Mouse (Mus musculus): Measurements from ENCODE around the gene Pgp.

Gene Pgp

GRCm38 (mm10) chr17:24455523-24456206, 14.5 kb upstream of the Pgp start:
- in situ Hi-C loops (cut with MboI, MseI), result loop anchor here (5.0 to 25.0 kb wide), 2 partner anchors 973 to 1407 kb away; partner anchors contain the start of genes Mcrip2 and Wdr90

GRCm38 (mm10) chr17:24461580-24461979, 8.6 kb upstream of the Pgp start:
- in situ Hi-C loops (cut with MboI, MseI), result loop anchor here (25.0 kb wide), 1 partner anchor 1401 kb away; the partner anchor contains the start of genes Mcrip2 and Wdr90

GRCm38 (mm10) chr17:24462932-24463331, 7.3 kb upstream of the Pgp start:
- in situ Hi-C loops (cut with MboI, MseI), result loop anchor here (25.0 kb wide), 1 partner anchor 1399 kb away; the partner anchor contains the start of genes Mcrip2 and Wdr90

DNA sequence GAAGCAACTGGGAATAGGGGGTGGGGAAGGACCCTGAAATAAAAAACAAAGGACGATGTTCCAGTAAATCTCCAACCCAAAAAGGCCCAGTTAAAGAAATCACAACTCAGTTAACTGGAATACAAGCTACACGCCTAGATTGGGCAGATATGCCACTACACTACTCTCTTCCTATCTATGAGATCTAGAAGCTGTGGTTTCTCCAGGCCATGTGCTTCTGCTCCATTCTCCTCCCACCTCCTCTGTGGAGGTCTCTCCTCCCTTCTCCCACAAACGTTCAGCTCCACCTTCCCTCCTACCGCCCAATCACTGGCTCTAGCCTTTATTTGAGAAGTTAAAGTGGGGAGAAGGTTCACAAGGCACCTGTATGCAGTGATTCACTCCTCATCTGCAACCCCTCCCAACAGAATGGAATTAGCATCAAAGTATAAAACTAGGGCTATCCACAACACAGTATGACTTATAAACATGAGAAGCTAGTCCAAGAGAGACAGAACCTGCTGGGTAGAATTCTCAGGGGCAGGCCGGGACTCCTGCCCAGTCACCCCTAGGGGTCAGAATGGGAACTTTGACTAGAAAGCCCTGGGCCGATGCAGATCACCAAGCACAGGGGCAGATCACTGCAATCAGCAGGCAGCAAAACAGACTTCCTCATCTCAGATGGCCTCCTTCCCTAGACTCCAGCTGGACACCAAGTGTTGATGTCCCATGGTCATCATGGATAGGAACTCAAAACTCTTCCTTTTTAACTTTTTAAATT, 6.6 kb upstream of the Pgp start:
- in situ Hi-C loops (cut with MboI, MseI), result loop anchor here (25.0 kb wide), 1 partner anchor 1399 kb away; the partner anchor contains the start of genes Mcrip2 and Wdr90

DNA sequence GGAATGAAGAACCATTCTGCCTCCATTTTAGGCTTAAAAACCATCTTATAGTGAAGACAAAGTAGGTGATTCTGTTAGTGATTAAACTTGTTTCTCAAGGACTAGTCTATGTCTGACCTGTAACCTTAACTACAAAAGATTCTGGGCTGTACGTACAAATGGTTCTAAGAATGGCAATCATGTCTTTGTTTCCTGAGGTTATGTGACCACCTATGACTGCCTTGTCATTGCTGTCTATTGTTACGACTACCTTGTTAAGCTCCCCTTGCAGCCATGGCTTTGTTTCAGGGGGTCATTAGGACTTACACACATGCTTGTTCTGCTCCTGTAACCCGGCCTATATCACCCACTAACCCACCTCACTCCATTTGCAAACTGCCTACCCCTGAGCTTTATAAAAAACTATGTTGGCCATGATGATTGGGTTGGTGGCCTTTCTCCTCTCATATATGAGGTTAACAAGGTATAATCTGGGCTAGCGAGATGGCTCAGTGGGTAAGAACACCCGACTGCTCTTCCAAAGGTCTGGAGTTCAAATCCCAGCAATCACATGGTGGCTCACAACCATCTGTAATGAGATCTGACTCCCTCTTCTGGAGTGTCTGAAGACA, 1.5 kb upstream of the Pgp start:
- in situ Hi-C loops (cut with MboI, MseI), result loop anchor here (25.0 kb wide), 1 partner anchor 1394 kb away; the partner anchor contains the start of genes Mcrip2 and Wdr90

DNA sequence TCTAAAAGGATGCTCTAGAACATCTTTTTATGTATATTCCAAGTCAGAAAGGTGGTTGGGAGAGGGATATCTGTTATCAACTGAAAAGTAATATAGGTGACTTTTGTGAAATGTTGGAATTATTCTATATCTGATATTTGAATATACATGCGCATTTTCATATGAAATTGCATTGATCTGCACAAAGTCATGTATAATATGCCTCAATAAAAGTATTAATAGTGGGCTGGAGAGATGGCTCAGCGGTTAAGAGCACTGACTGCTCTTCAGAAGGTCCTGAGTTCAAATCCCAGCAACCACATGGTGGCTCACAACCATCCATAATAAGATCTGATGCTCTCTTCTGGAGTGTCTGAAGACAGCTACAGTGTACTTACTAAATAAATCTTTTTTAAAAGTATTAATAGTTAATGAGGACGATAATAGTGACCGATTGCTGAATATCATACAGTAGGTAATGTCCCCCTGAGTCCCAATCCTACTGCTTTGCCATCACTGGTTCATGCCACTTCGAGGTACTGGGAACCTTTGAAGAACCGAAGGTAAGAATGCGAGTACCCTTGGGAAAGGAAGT, 769 bp upstream of the Pgp start:
- in situ Hi-C loops (cut with MboI, MseI), result loop anchor here (25.0 kb wide), 1 partner anchor 1393 kb away; the partner anchor contains the start of genes Mcrip2 and Wdr90

GRCm38 (mm10) chr17:24470701-24471527, 722 bp downstream of the Pgp start:
- in situ Hi-C loops (cut with MboI, MseI), result loop anchor here (25.0 kb wide), 1 partner anchor 1391 kb away; the partner anchor contains the start of genes Mcrip2 and Wdr90

GRCm38 (mm10) chr17:24472512-24472911, 2.3 kb downstream of the Pgp start:
- in situ Hi-C loops (cut with MboI, MseI), result loop anchor here (25.0 kb wide), 1 partner anchor 1390 kb away; the partner anchor contains the start of genes Mcrip2 and Wdr90

DNA sequence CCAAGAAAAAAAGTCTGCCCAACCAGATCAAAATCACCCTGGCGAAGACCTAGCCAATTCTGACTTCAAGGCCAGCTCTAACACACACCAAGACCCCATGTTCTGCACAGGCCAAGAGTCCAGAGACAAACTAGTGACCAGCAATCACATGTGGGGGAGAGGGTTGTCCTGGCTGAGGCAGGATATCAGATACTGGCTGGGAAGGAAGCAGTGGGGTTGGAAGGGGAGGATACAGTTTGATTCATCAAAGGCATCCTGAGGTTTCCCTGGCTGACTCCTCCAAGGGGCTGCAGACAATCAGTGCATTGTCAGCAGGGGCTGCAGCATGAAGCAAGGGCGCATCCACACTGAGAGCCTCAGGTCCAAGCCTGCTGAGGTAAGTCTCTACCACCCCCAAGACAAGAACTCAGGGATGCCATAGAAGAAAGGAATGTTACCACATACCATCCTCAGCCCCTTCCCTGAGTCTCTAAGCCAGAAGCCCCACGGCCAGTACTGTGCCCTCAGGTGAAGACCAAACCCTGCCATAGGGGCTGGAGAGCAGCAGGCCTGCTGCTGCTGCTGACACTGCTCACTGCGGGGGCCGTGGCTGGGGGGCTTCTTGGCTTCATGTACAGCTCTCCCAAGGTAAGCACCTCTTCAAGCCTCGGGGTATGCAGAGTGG, 3.6 kb downstream of the Pgp start, which contains the start of gene Bricd5:
Gene Bricd5 (plus strand): TSS at position 273 of the 664 bp plus-strand sequence.
- in situ Hi-C loops (cut with MboI, MseI), result loop anchor here (25.0 kb wide), 1 partner anchor 1389 kb away; the partner anchor contains the start of genes Mcrip2 and Wdr90

DNA sequence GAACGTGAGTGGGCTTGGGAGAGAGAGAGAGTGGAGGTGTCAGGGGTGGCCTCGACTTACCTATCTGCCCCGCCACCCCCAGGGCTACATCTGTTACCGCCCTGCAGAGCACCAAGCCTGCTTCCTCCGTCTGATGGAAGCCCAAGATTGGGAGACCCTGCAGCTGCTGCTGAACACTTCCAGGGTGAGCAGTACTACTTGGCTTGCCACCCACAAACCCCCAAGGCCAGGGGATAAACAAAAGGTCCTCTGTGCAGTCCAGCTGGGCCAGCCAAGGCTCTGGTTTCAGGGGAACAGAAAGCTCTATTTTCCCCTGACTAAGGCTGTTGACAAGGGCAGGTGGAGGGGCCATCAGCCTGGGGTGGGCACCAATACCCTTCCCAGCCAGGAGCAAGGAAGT, 4.4 kb downstream of the Pgp start:
- in situ Hi-C loops (cut with MboI, MseI), result loop anchor here (25.0 kb wide), 1 partner anchor 1388 kb away; the partner anchor contains the start of genes Mcrip2 and Wdr90

DNA sequence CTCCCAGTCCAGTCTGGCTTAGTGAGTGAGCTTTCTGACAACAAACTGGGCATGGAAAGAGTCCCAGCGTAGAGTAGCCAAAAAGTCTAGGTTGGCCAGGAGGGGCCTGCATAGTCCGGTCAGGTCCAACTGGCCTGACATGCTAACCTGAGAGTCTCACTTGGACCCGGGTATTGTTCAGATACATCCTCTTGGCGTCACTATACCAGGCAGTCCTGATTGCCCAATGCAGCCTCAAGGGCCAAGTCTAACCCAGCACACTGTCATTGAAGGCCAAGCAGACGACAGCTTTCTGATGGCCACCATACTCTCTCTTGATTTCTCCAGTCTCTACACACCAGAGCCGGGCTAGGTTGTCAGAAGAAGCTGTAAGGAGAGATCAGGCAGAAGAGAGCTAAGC, 5.4 kb downstream of the Pgp start:
- in situ Hi-C loops (cut with MboI, MseI), result no loop called here

DNA sequence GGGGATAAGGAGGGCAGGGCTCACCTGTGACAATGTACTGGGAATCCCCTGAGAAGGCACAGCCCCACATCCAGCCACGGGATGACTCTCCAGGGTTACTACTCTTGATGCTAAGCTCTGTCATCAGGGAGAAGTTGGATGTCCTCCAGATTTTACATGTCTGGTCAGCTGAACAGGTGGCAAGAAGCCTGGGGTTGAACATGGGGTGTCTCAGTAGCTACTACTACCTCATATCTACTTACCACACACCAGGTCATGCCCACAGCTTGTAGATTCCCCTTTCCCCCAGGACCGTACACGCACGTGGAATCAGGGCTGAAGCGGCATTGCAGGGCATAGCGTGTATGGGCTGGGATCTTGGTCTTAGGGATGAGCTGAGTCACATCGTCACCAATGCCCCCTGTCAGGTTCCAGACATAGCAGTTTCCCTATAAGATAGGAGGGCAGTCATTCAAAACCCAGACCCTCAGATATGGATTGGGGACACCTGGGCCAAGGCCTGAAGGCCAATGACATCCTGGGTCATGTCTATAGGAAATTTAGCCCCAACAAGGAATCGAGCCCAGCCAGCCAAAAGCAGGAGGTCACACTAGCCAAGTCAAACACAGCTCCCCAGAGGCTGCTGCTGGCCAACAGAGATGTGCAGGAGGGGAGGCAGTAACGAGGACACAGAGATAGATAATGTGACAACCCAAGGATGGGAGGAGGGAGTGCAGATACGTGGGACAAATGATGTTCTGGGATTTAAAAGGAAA, 6.0 kb downstream of the Pgp start:
- in situ Hi-C loops (cut with MboI, MseI), result no loop called here

DNA sequence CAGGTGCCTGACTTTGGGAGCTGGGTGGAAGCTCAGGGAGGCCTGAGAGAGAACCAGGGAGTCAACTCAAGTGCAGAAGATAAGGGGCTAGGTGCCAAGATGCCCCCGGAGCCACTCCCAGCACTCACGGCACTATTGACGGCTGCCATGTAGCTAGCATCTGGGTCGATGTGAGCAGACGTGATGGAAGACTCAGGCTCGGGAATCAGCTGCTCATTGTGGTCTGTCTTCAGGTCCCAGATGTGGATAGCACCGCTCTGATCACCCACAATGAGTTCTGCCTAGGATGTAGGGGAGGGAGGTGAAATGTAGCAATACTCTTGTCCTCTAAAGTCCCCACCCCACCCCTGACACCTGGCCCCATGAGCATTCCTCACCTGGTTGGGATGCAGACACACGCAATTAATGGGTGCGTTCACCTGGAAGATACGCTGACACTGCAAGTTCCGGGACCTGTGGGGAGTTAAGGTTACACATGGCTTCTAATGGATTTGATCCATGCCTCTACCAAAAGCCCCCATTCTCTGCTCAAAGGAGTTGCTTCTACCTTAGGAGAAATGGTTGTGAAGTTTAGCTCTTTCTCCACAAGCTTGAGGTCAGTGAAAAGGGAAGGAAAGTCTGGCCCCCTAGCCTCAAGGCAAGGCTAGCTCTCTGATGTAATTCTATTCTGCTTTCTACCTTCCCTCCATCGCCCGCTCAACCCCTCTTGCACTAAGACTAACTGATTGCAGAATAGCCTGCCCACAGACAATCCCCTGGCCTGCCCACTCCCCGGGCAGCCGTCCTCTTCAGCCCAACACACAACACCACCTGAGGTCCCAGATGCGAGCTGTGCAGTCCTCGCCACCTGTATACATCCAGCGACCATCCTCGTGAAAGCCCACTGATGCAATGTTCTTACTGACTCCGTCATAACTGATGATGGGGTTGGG, 7.1 kb downstream of the Pgp start:
- in situ Hi-C loops (cut with MboI, MseI), result no loop called here

DNA sequence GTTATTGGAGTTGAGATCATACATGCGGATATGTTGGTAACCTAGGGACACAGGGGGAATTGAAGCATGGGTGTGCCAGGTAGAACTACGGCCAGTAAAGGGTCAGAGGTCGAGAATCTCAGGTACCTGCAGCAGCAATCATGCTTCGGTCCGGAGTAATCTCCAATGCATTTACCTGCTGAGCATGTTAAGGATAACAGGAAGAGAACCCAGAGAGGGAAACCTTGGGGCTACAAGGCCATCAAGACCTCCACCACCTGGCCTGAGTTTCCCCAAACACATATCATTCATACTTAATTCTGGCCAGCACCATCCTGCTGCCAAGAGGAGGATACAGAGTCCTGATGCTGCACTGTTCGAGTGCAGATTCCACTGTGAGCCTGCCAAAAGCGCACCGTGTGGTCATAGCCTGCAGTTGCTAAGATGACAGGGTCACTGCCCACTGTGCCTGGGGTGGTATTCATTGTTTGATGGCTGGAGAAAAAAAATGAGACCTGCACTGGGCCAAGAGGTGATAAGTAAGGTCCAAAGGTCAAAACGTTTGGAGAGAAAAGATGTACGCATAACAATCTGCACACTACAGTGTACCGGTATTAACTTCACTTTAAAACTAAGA, 7.9 kb downstream of the Pgp start:
- in situ Hi-C loops (cut with MboI, MseI), result no loop called here

DNA sequence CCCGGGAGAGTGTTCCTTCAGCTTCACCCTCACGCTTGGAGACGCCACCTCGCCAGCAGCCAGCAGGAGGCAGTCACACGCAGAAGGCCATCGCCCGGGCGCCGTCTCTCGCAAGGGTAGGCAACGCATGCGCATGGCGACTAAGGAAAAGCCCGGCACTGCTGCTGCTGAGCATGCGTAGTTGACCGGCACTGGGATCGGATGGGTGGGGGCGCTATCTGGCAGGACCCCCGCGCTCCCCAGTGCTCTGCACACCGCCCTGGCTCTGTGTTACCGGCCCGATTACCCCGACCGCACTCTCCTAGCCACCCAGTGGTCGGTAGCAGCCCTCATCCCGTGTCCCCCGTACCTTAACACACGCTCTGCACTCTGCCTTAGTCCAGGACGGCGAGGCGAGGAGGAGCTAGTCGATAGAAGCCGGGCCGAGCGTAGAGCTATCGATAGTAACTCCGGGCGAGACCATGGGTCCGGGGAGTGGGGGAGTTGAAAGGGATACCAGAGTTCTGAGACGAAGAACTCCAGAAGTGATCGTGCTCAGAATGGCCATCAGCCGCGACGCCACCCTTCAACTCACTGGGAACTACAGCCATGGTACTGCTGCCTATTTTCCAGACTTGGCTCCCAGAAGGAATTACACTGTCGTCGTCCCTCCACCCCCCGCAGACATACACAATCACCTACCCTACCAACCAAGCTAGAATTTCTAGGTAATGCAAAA, 8.6 kb downstream of the Pgp start, which contains the start of gene Mlst8:
Gene Mlst8 (minus strand): TSS at position 416 of the 718 bp plus-strand sequence.
- in situ Hi-C loops (cut with MboI, MseI), result no loop called here

- in situ Hi-C loops (cut with MboI, MseI), result no loop called here
Measured at GRCm38 (mm10) chr17:24479431-24479830, 9.2 kb downstream of the Pgp start.
